Mouse (Mus musculus): ENCODE data around the gene Cyp4f18.

- no peak for TF ChIP-seq CTCF (conservative IDR thresholded peaks at IDR 0.05; ENCODE audit: low read length)
- TF ChIP-seq NANOG (IDR thresholded peaks at IDR 0.05; ENCODE audit: borderline replicate concordance, low read length): no peak
- TF ChIP-seq POU5F1 (IDR thresholded peaks at IDR 0.05; ENCODE audit: borderline replicate concordance, low read length): no peak
Measured at GRCm38 (mm10) chr8:71952489-71952888, 56.9 kb downstream of the Cyp4f18 start.

Data from E14TG2a.4 (cell line).